Mouse (Mus musculus): Measurements from ENCODE around the gene Tmem214.

GRCm38 (mm10) chr5:30922581-30923041 lies 54.8 kb downstream of the Tmem214 start:
- TF ChIP-seq CTCF (IDR thresholded peaks at IDR 0.05; ENCODE audit: control insufficient read depth, insufficient read depth, insufficient read length), result no peak
- TF ChIP-seq MAX (IDR thresholded peaks at IDR 0.05), result no peak
- no peak for TF ChIP-seq MYOD1 (IDR thresholded peaks at IDR 0.05; ENCODE audit: control insufficient read depth, insufficient read length, low read depth)
- TF ChIP-seq CEBPB (IDR thresholded peaks at IDR 0.05; ENCODE audit: low read depth), result no peak
- TF ChIP-seq MYOG (IDR thresholded peaks at IDR 0.05; ENCODE audit: control insufficient read depth, extremely low read depth, insufficient read length), result no peak
- no peak for TF ChIP-seq USF1 (IDR thresholded peaks at IDR 0.05; ENCODE audit: low read depth)
